Mouse (Mus musculus) kidney, embryonic 14.5 days (tissue): Measurements from ENCODE around the gene Zfp385b. TPM values are rescaled to one million over a fixed set of nuclear protein-coding genes. Genes with fewer than 3 reads are reported as not detected.

ENCODE experiments used
- ATAC-seq: fragments of 200-750 bp; cut with Nextera tagmentation; 2 replicates; pipeline ENCODE4 v1.8.0; 2017; ENCODE audit warnings: moderate number of reproducible peaks, mild to moderate bottlenecking, moderate TSS enrichment, moderate library complexity; ENCODE audit not compliant: low FRiP score, low TSS enrichment
- H3K27ac ChIP-seq: fragments of 300-500 bp; sonication (generic); 2 replicates; pipeline ENCODE4 v1.5.1; 2014; ENCODE audit warnings: low read depth, mild to moderate bottlenecking, low read length, moderate library complexity, mixed read lengths
- H3K27me3 ChIP-seq: fragments of 300-500 bp; sonication (generic); 2 replicates; pipeline ENCODE4 v1.6.1; 2014; ENCODE audit warnings: mild to moderate bottlenecking, low read length; ENCODE audit not compliant: control insufficient read depth, insufficient read depth
- H3K36me3 ChIP-seq: fragments of 300-500 bp; sonication (generic); 2 replicates; pipeline ENCODE4 v1.6.1; 2014; ENCODE audit warnings: low read length, mixed read lengths; ENCODE audit not compliant: control insufficient read depth, insufficient read depth
- H3K4me1 ChIP-seq: fragments of 300-500 bp; sonication (generic); 2 replicates; pipeline ENCODE4 v1.6.1; 2014; ENCODE audit warnings: low read length, mixed read lengths; ENCODE audit not compliant: control insufficient read depth, insufficient read depth
- H3K4me2 ChIP-seq: fragments of 300-500 bp; sonication (generic); replicated peaks from 2 replicates; pipeline ENCODE4 v1.6.1; 2014; ENCODE audit warnings: low read depth, mild to moderate bottlenecking, low read length
- H3K4me3 ChIP-seq: fragments of 300-500 bp; sonication (generic); 2 replicates; pipeline ENCODE4 v1.5.1; 2014; ENCODE audit warnings: mild to moderate bottlenecking, low read length
- H3K9ac ChIP-seq: fragments of 300-500 bp; sonication (generic); 2 replicates; pipeline ENCODE4 v1.6.1; 2014; ENCODE audit warnings: low read depth, mild to moderate bottlenecking, low read length, moderate library complexity
- H3K9me3 ChIP-seq: fragments of 300-500 bp; sonication (generic); 2 replicates; pipeline ENCODE4 v1.6.1; 2016; ENCODE audit warnings: low read length; ENCODE audit not compliant: control insufficient read depth
- WGBS: fragments of 180-500 bp; shearing (Covaris S2); extraction: QIAGEN DNeasy Blood & Tissue Kit; methylation state at CpG from one replicate; pipeline ENCODE4 v1.1.7; 2014; 5-methylcytosine and 5-hydroxymethylcytosine counted together
- polyA plus RNA-seq: library from polyadenylated mRNA; unstranded; fragments of >200 nt; fragmentation: Nextera tagmentation; extraction: Ambion mirVana; gene quantifications from 2 replicates; pipeline ENCODE4 v1.2.1, GENCODE M21; 2014

The Zfp385b gene
- polyA plus RNA-seq, 1 experiment from 2014 or later, result 7.1 TPM

GRCm38 (mm10) chr2:77817357-77817894 lies 2.0 kb downstream of the Zfp385b start:
- peaks cover 19% of the 10 kb centered on the region for H3K27me3 ChIP-seq
- H3K9me3 ChIP-seq, result no peaks in the 10 kb centered on the region
- peaks cover 3% of the 10 kb centered on the region for H3K4me1 ChIP-seq
- 20% methylated on average over 12 of the region's 12 CpGs for WGBS
- H3K4me2 ChIP-seq, result peak overlapping the region; percentile 89
- no peak for ATAC-seq
- H3K36me3 ChIP-seq, result no peaks in the 10 kb centered on the region
- peak overlapping the region; percentile 56; the same call in 1 of the 2 replicates for H3K9ac ChIP-seq
- H3K4me3 ChIP-seq, result peak overlapping the region; percentile 62
- H3K27ac ChIP-seq, result no peak overlapping the region

- peak overlapping the region; percentile 89 for H3K4me2 ChIP-seq
- ATAC-seq, result peak; percentile 88
- WGBS, result under 1% methylated on average over 98 of the region's 116 CpGs
- no peak overlapping the region for H3K27ac ChIP-seq
- H3K4me3 ChIP-seq, result peak overlapping the region; percentile 62
- peak overlapping the region; percentile 56 for H3K9ac ChIP-seq
- H3K9me3 ChIP-seq, result no peaks in the 10 kb centered on the region
- H3K4me1 ChIP-seq, result peaks cover 3% of the 10 kb centered on the region
- H3K36me3 ChIP-seq, result no peaks in the 10 kb centered on the region
- H3K27me3 ChIP-seq, result peaks cover 19% of the 10 kb centered on the region
Observed at GRCm38 (mm10) chr2:77816413-77817314, 2.8 kb downstream of the Zfp385b start.

- H3K9me3 ChIP-seq, result no peaks in the 10 kb centered on the region
- H3K4me2 ChIP-seq, result peak overlapping the region; percentile 89
- H3K4me1 ChIP-seq, result peaks cover 3% of the 10 kb centered on the region
- peaks cover 19% of the 10 kb centered on the region for H3K27me3 ChIP-seq
- H3K27ac ChIP-seq, result no peak overlapping the region
- H3K4me3 ChIP-seq, result peak overlapping the region; percentile 62
- peak; percentile 33; the same call in 1 of the 2 replicates for ATAC-seq
- H3K36me3 ChIP-seq, result no peaks in the 10 kb centered on the region
- H3K9ac ChIP-seq, result peak overlapping the region; percentile 56
- WGBS, result 4% methylated on average over 20 of the region's 20 CpGs
Observed at GRCm38 (mm10) chr2:77815775-77816412, 3.5 kb downstream of the Zfp385b start.

GRCm38 (mm10) chr2:77814896-77815295 lies 4.5 kb downstream of the Zfp385b start:
- Histone ChIP-seq H3K4me3 (no peak overlapping the region), H3K27ac (no peak overlapping the region), H3K27me3 (peaks cover 19% of the 10 kb centered on the region), H3K4me2 (no peak overlapping the region), H3K36me3 (no peaks in the 10 kb centered on the region), H3K9ac (no peak overlapping the region), H3K9me3 (no peaks in the 10 kb centered on the region), H3K4me1 (peaks cover 3% of the 10 kb centered on the region)
- WGBS, result 83% methylated on average over 8 of the region's 8 CpGs
- no peak for ATAC-seq

- WGBS, result 81% methylated on average over 3 of the region's 3 CpGs
Observed at GRCm38 (mm10) chr2:77813029-77813428, 6.4 kb downstream of the Zfp385b start.

GRCm38 (mm10) chr2:77810748-77811147 lies 8.7 kb downstream of the Zfp385b start:
- H3K9me3 ChIP-seq, result no peaks in the 10 kb centered on the region
- H3K27me3 ChIP-seq, result peaks cover 6% of the 10 kb centered on the region
- H3K9ac ChIP-seq, result no peak overlapping the region
- no peak for ATAC-seq
- no peaks in the 10 kb centered on the region for H3K36me3 ChIP-seq
- no peak overlapping the region for H3K27ac ChIP-seq
- no peak overlapping the region for H3K4me2 ChIP-seq
- H3K4me3 ChIP-seq, result no peak overlapping the region
- no peaks in the 10 kb centered on the region for H3K4me1 ChIP-seq
- 88% methylated on average over 5 of the region's 5 CpGs for WGBS

More at GRCm38 (mm10) chr2:77813029-77813428, 6.4 kb downstream of the Zfp385b start:
- H3K4me2 ChIP-seq, result no peak overlapping the region
- no peaks in the 10 kb centered on the region for H3K36me3 ChIP-seq
- no peak overlapping the region for H3K4me3 ChIP-seq
- H3K27ac ChIP-seq, result no peak overlapping the region
- H3K9me3 ChIP-seq, result no peaks in the 10 kb centered on the region
- peaks cover 17% of the 10 kb centered on the region for H3K27me3 ChIP-seq
- no peak overlapping the region for H3K9ac ChIP-seq
- H3K4me1 ChIP-seq, result peaks cover 3% of the 10 kb centered on the region
- ATAC-seq, result no peak

- no peaks in the 10 kb centered on the region for H3K27me3 ChIP-seq
- H3K4me2 ChIP-seq, result no peak overlapping the region
- no peaks in the 10 kb centered on the region for H3K36me3 ChIP-seq
- no peak overlapping the region for H3K27ac ChIP-seq
- no peaks in the 10 kb centered on the region for H3K9me3 ChIP-seq
- no peak overlapping the region for H3K4me3 ChIP-seq
- no peak overlapping the region for H3K9ac ChIP-seq
- H3K4me1 ChIP-seq, result no peaks in the 10 kb centered on the region
- WGBS, result 87% methylated on average over 7 of the region's 7 CpGs
- no peak for ATAC-seq
Observed at GRCm38 (mm10) chr2:77804781-77805180, 14.7 kb downstream of the Zfp385b start.

GRCm38 (mm10) chr2:77802291-77802690 lies 17.1 kb downstream of the Zfp385b start:
- Histone ChIP-seq H3K27ac (no peak overlapping the region), H3K9me3 (no peaks in the 10 kb centered on the region), H3K36me3 (no peaks in the 10 kb centered on the region), H3K4me1 (no peaks in the 10 kb centered on the region), H3K9ac (no peak overlapping the region), H3K4me3 (no peak overlapping the region), H3K27me3 (no peaks in the 10 kb centered on the region), H3K4me2 (no peak overlapping the region)
- 91% methylated on average over 3 of the region's 3 CpGs for WGBS
- no peak for ATAC-seq

GRCm38 (mm10) chr2:77801430-77801829 lies 18.0 kb downstream of the Zfp385b start:
- Histone ChIP-seq H3K4me3 (no peak overlapping the region), H3K9ac (no peak overlapping the region), H3K4me2 (no peak overlapping the region), H3K27me3 (no peaks in the 10 kb centered on the region), H3K9me3 (no peaks in the 10 kb centered on the region), H3K4me1 (no peaks in the 10 kb centered on the region), H3K27ac (no peak overlapping the region), H3K36me3 (no peaks in the 10 kb centered on the region)
- ATAC-seq, result no peak
- 90% methylated on average over 4 of the region's 4 CpGs for WGBS
